Mouse (Mus musculus): ENCODE results near the gene Timm9. TPM values are rescaled to one million over a fixed set of nuclear protein-coding genes. Genes with fewer than 3 reads are reported as not detected.

Timm9 gene
- polyA plus RNA-seq (2014; fragmentation: Illumina TruSeq; extraction: RNeasy Lipid Tissue Mini Kit (QIAGEN cat#74804); ENCODE audit: low read depth, low replicate concordance), result 49.3 TPM

DNA sequence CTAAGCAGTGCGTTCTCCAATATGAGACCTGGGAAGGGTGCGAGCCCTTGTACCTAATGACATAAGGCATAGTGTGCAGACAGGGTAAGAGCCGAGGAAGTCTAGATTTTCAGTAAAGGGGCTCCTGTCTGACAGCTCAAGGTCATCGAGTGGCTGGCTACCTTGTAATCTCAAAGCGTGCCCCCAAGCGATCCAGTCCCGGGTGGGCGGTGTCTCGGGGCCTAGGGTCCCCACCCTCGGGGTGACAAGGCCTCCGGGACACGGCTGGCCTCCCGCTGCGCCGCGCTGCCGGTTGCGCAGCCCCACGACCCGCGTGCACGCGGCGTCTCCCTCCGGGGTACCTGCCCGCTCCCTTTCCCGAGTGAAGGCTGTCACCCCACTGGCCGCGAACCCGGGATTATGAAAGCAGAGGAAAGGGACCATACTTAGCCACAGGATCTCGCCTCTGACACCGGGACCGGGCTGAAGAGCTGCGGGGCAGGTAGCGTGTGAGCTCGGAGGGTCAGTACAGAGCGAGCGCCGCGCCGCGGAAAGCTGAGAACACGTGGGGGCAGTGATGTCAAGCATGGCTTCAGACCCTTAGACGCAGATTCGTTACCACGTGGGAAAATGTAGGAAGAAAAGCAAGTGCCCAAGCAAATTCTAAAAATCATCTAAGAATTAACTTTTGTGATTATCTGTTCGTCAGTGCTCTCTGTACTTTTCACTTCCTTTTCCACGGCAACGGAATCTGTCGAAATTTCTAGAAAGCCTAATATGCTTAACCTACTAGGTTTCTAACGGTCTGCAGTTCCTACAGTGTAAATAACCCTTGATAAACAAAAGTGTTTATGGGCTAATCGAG, at the start of gene Timm9, which contains the start of gene 2700049A03Rik:
Gene Timm9 (minus strand): TSS at position 555 of the 844 bp plus-strand sequence.
Gene 2700049A03Rik (plus strand): TSS at position 719 of the 844 bp plus-strand sequence.

GRCm38 (mm10) chr12:71111331-71111730, 25.2 kb downstream of the Timm9 start, which contains the start of gene Tomm20l:
Gene Tomm20l, plus strand, starts transcription at chr12:71111428.

Other genes starting within 250 kb of the Timm9 start
- gene Actr10, start 198.8 kb downstream of the Timm9 start, polyA plus RNA-seq (2014; fragmentation: Illumina TruSeq; extraction: RNeasy Lipid Tissue Mini Kit (QIAGEN cat#74804); ENCODE audit: low read depth, low replicate concordance), result 107 TPM
- 715 TPM for gene Psma3, start 162.1 kb downstream of the Timm9 start, polyA plus RNA-seq (2014; fragmentation: Illumina TruSeq; extraction: RNeasy Lipid Tissue Mini Kit (QIAGEN cat#74804); ENCODE audit: low read depth, low replicate concordance)
- 12.0 TPM for gene Arid4a, start 120.7 kb downstream of the Timm9 start, polyA plus RNA-seq (2014; fragmentation: Illumina TruSeq; extraction: RNeasy Lipid Tissue Mini Kit (QIAGEN cat#74804); ENCODE audit: low read depth, low replicate concordance)
- gene Tomm20l, start 25.3 kb downstream of the Timm9 start, polyA plus RNA-seq (2014; fragmentation: Illumina TruSeq; extraction: RNeasy Lipid Tissue Mini Kit (QIAGEN cat#74804); ENCODE audit: low read depth, low replicate concordance), result not detected
- 1.1 TPM for gene 2700049A03Rik, start 164 bp upstream of the Timm9 start, polyA plus RNA-seq (2014; fragmentation: Illumina TruSeq; extraction: RNeasy Lipid Tissue Mini Kit (QIAGEN cat#74804); ENCODE audit: low read depth, low replicate concordance)
- 1.3 TPM for gene Dact1, start 173.2 kb upstream of the Timm9 start, polyA plus RNA-seq (2014; fragmentation: Illumina TruSeq; extraction: RNeasy Lipid Tissue Mini Kit (QIAGEN cat#74804); ENCODE audit: low read depth, low replicate concordance)